Mouse (Mus musculus) cerebellum, postnatal 14 days (tissue): Measurements from ENCODE around the gene Mex3b.

Source experiments
- DNase-seq, 2 experiments: peaks; one replicate each; pipeline ENCODE4 v3.0.0; 2021; ENCODE audit warnings: mixed read lengths in 2 of 2

Gene Mex3b

GRCm38 (mm10) chr7:82866486-82867270, 455 bp upstream of the Mex3b start:
- DNase-seq, result peak; percentile 96 to 97

GRCm38 (mm10) chr7:82868309-82869230, 1.4 kb downstream of the Mex3b start:
- peak; percentile 63 to 64 for DNase-seq

- DNase-seq, result peak; percentile 62 to 68
These were observed 2.4 kb downstream of the Mex3b start for GRCm38 (mm10) chr7:82869231-82870147.

- no peak for DNase-seq
These were observed 3.0 kb downstream of the Mex3b start for GRCm38 (mm10) chr7:82870148-82870513.

- DNase-seq, result no peak
These were observed 9.4 kb downstream of the Mex3b start for GRCm38 (mm10) chr7:82876551-82876950.

- DNase-seq, result no peak
These were observed 12.9 kb downstream of the Mex3b start for GRCm38 (mm10) chr7:82880016-82880415.

GRCm38 (mm10) chr7:82880700-82881099, 13.6 kb downstream of the Mex3b start:
- no peak for DNase-seq

GRCm38 (mm10) chr7:82890317-82890850, 23.3 kb downstream of the Mex3b start:
- DNase-seq, result no peak

GRCm38 (mm10) chr7:82890875-82891515, 23.9 kb downstream of the Mex3b start:
- DNase-seq, result no peak

- no peak for DNase-seq
These were observed 27.2 kb downstream of the Mex3b start for GRCm38 (mm10) chr7:82894366-82894765.

- no peak for DNase-seq
These were observed 28.5 kb downstream of the Mex3b start for GRCm38 (mm10) chr7:82895606-82896005.

- peak in 1 of 2 experiments; percentile 5 for DNase-seq
These were observed 29.6 kb downstream of the Mex3b start for GRCm38 (mm10) chr7:82896750-82897149.

GRCm38 (mm10) chr7:82899459-82900297, 32.5 kb downstream of the Mex3b start:
- DNase-seq, result no peak

GRCm38 (mm10) chr7:82903006-82903405, 35.9 kb downstream of the Mex3b start:
- no peak for DNase-seq

GRCm38 (mm10) chr7:82905527-82905926, 38.4 kb downstream of the Mex3b start:
- DNase-seq, result peak; percentile 9 to 21

- no peak for DNase-seq
These were observed 39.9 kb downstream of the Mex3b start for GRCm38 (mm10) chr7:82907081-82907480.

- no peak for DNase-seq
These were observed 43.6 kb downstream of the Mex3b start for GRCm38 (mm10) chr7:82910536-82911384.

GRCm38 (mm10) chr7:82911501-82911900, 44.4 kb downstream of the Mex3b start:
- no peak for DNase-seq

- DNase-seq, result no peak
These were observed 47.2 kb downstream of the Mex3b start for GRCm38 (mm10) chr7:82914297-82914696.
